Mouse (Mus musculus) MEL (cell line): Measurements from ENCODE around the gene Tulp1. TPM values are rescaled to one million over a fixed set of nuclear protein-coding genes. Genes with fewer than 3 reads are reported as not detected.
A peak's percentile ranks its signal among the peaks of the same experiment; 100 is the strongest.

Experiments used
- DNase-seq: peaks from one replicate; pipeline ENCODE4 v3.0.0; 2011; ENCODE audit warnings: low read depth, low spot score
- H3K27ac ChIP-seq: 2 replicates; pipeline ENCODE4 v1.5.1; 2012; ENCODE audit warnings: low read depth, mild to moderate bottlenecking, control low read depth, low read length, moderate library complexity; ENCODE audit not compliant: control insufficient read depth
- H3K27me3 ChIP-seq, 2 experiments: fragments of 150-350 bp in 1 of 2; sonication (generic) in 1 of 2; 2 replicates each; pipeline ENCODE4 v1.6.1; 2012; ENCODE audit warnings: low read length in 2 of 2, mild to moderate bottlenecking in 2 of 2, improper control_type of control experiment in 1 of 2, moderate library complexity in 1 of 2; ENCODE audit not compliant: insufficient read depth in 2 of 2, control insufficient read depth in 1 of 2
- H3K36me3 ChIP-seq, 2 experiments: 2 replicates each; pipeline ENCODE4 v1.6.1; 2012 to 2014; ENCODE audit warnings: low read length in 2 of 2, improper control_type of control experiment in 1 of 2, inconsistent platforms in 1 of 2, mild to moderate bottlenecking in 1 of 2; ENCODE audit not compliant: insufficient read depth in 2 of 2, control insufficient read depth in 1 of 2
- H3K4me1 ChIP-seq, 2 experiments: fragments of 150-350 bp in 1 of 2; sonication (generic) in 1 of 2; 2 replicates each; pipeline ENCODE4 v1.6.1; 2012; ENCODE audit warnings: low read length in 2 of 2, improper control_type of control experiment in 1 of 2, mild to moderate bottlenecking in 1 of 2; ENCODE audit not compliant: insufficient read depth in 2 of 2, control insufficient read depth in 1 of 2
- H3K4me3 ChIP-seq, 2 experiments: fragments of 150-350 bp in 1 of 2; sonication (generic) in 1 of 2; 2 replicates each; pipeline ENCODE4 v1.5.1; 2012; ENCODE audit warnings: low read depth in 2 of 2, low read length in 2 of 2, mild to moderate bottlenecking in 2 of 2, moderate library complexity in 2 of 2, control low read depth in 1 of 2, improper control_type of control experiment in 1 of 2; ENCODE audit not compliant: control insufficient read depth in 1 of 2, insufficient read depth in 1 of 2
- H3K79me2 ChIP-seq: 2 replicates; pipeline ENCODE4 v1.6.1; 2012; ENCODE audit warnings: mild to moderate bottlenecking, low read length, moderate library complexity; ENCODE audit not compliant: control insufficient read depth, poor library complexity, insufficient read depth
- H3K9ac ChIP-seq: 2 replicates; pipeline ENCODE4 v1.6.1; 2012; ENCODE audit warnings: low read depth, mild to moderate bottlenecking, control low read depth, low read length, moderate library complexity; ENCODE audit not compliant: control insufficient read depth, poor library complexity, severe bottlenecking
- H3K9me3 ChIP-seq: fragments of 150-350 bp; sonication (generic); replicated peaks from 2 replicates; pipeline ENCODE4 v1.6.1; 2012; ENCODE audit warnings: mild to moderate bottlenecking, low read length, improper control_type of control experiment, moderate library complexity; ENCODE audit not compliant: insufficient read depth
- CHD1 ChIP-seq: IDR thresholded peaks from 2 replicates; pipeline ENCODE4 v1.6.1; 2012; ENCODE audit warnings: low read depth, mild to moderate bottlenecking, inconsistent platforms, low read length, improper control_type of control experiment
- CHD2 ChIP-seq: IDR thresholded peaks from 2 replicates; pipeline ENCODE4 v1.6.1; 2011; ENCODE audit warnings: low read length, improper control_type of control experiment
- CTCF ChIP-seq, 3 experiments: IDR thresholded peaks in 2 of 3; conservative IDR thresholded peaks in 1 of 3; 2 replicates each; pipeline ENCODE4 v1.5.1; 2011 to 2012; ENCODE audit warnings: low read length in 3 of 3, low read depth in 2 of 3, mild to moderate bottlenecking in 2 of 3, improper control_type of control experiment in 1 of 3, inconsistent platforms in 1 of 3, mixed read lengths in 1 of 3, moderate library complexity in 1 of 3; ENCODE audit not compliant: control insufficient read depth in 1 of 3, insufficient read depth in 1 of 3, poor library complexity in 1 of 3, severe bottlenecking in 1 of 3
- E2F4 ChIP-seq: IDR thresholded peaks from 2 replicates; pipeline ENCODE4 v1.6.1; 2011; ENCODE audit warnings: low read depth, low read length, improper control_type of control experiment, borderline replicate concordance
- ELF1 ChIP-seq: IDR thresholded peaks from 2 replicates; pipeline ENCODE4 v1.6.1; 2014; ENCODE audit warnings: low read depth, mild to moderate bottlenecking, inconsistent platforms, low read length, improper control_type of control experiment, moderate library complexity
- EP300 ChIP-seq, 2 experiments: IDR thresholded peaks; 2 replicates each; pipeline ENCODE4 v1.6.1; 2011; ENCODE audit warnings: improper control_type of control experiment in 2 of 2, low read length in 2 of 2, low read depth in 1 of 2, mild to moderate bottlenecking in 1 of 2
- GABPA ChIP-seq: IDR thresholded peaks from 2 replicates; pipeline ENCODE4 v1.6.1; 2012; ENCODE audit warnings: low read depth, mild to moderate bottlenecking, inconsistent platforms, low read length, improper control_type of control experiment, moderate library complexity
- GATA1 ChIP-seq: IDR thresholded peaks from 2 replicates; pipeline ENCODE4 v1.6.1; 2011; ENCODE audit warnings: low read depth, low read length, improper control_type of control experiment
- HCFC1 ChIP-seq: IDR thresholded peaks from 2 replicates; pipeline ENCODE4 v1.6.1; 2012; ENCODE audit warnings: low read depth, mild to moderate bottlenecking, inconsistent platforms, low read length, improper control_type of control experiment, moderate library complexity
- JUND ChIP-seq: IDR thresholded peaks from 2 replicates; pipeline ENCODE4 v1.6.1; 2011; ENCODE audit warnings: low read depth, mild to moderate bottlenecking, improper control_type of control experiment, low read length
- KAT2A ChIP-seq: conservative IDR thresholded peaks from 2 replicates; pipeline ENCODE4 v1.6.1; 2012; ENCODE audit warnings: low read depth, low read length, improper control_type of control experiment, inconsistent platforms
- MAFK ChIP-seq: IDR thresholded peaks from 2 replicates; pipeline ENCODE4 v1.6.1; 2011; ENCODE audit warnings: low read depth, mild to moderate bottlenecking, low read length, improper control_type of control experiment, borderline replicate concordance
- MAX ChIP-seq: IDR thresholded peaks from 2 replicates; pipeline ENCODE4 v1.6.1; 2011; ENCODE audit warnings: low read length, improper control_type of control experiment
- MAZ ChIP-seq: IDR thresholded peaks from 2 replicates; pipeline ENCODE4 v1.6.1; 2012; ENCODE audit warnings: low read depth, mild to moderate bottlenecking, inconsistent platforms, low read length, improper control_type of control experiment
- MEF2A ChIP-seq: IDR thresholded peaks from 2 replicates; pipeline ENCODE4 v1.6.1; 2014; ENCODE audit warnings: low read depth, mild to moderate bottlenecking, inconsistent platforms, low read length, improper control_type of control experiment; ENCODE audit not compliant: poor library complexity, insufficient replicate concordance, severe bottlenecking; ENCODE audit errors: extremely low read depth
- MXI1 ChIP-seq: IDR thresholded peaks from 2 replicates; pipeline ENCODE4 v1.6.1; 2011; ENCODE audit warnings: mild to moderate bottlenecking, low read depth, low read length, improper control_type of control experiment
- MYB ChIP-seq: IDR thresholded peaks from 2 replicates; pipeline ENCODE4 v1.6.1; 2011; ENCODE audit warnings: mild to moderate bottlenecking, low read depth, low read length, improper control_type of control experiment
- MYC ChIP-seq: IDR thresholded peaks from 2 replicates; pipeline ENCODE4 v1.6.1; 2011; ENCODE audit warnings: low read depth, mild to moderate bottlenecking, low read length, improper control_type of control experiment, moderate library complexity
- NELFE ChIP-seq: IDR thresholded peaks from 2 replicates; pipeline ENCODE4 v1.6.1; 2011; ENCODE audit warnings: low read depth, low read length, improper control_type of control experiment
- POLR2A ChIP-seq, 2 experiments: IDR thresholded peaks; 2 replicates each; pipeline ENCODE4 v1.6.1; 2011 to 2012; ENCODE audit warnings: low read length in 2 of 2, mild to moderate bottlenecking in 2 of 2, control low read depth in 1 of 2, improper control_type of control experiment in 1 of 2, low read depth in 1 of 2, moderate library complexity in 1 of 2; ENCODE audit not compliant: control insufficient read depth in 1 of 2, insufficient read depth in 1 of 2, poor library complexity in 1 of 2
- POLR2AphosphoS2 ChIP-seq: IDR thresholded peaks from 2 replicates; pipeline ENCODE4 v1.6.1; 2011; ENCODE audit warnings: low read length, improper control_type of control experiment
- POLR2AphosphoS5 ChIP-seq: IDR thresholded peaks from 2 replicates; pipeline ENCODE4 v1.6.1; 2012; ENCODE audit warnings: low read depth, borderline replicate concordance, mild to moderate bottlenecking, inconsistent platforms, low read length, moderate library complexity, mixed read lengths
- RAD21 ChIP-seq: IDR thresholded peaks from 2 replicates; pipeline ENCODE4 v1.6.1; 2011; ENCODE audit warnings: mild to moderate bottlenecking, low read depth, low read length, improper control_type of control experiment
- RCOR1 ChIP-seq: IDR thresholded peaks from 2 replicates; pipeline ENCODE4 v1.6.1; 2012; ENCODE audit warnings: low read depth, mild to moderate bottlenecking, inconsistent platforms, low read length, improper control_type of control experiment
- SMC3 ChIP-seq: IDR thresholded peaks from 2 replicates; pipeline ENCODE4 v1.6.1; 2011; ENCODE audit warnings: low read depth, low read length, improper control_type of control experiment
- TBP ChIP-seq: IDR thresholded peaks from 2 replicates; pipeline ENCODE4 v1.8.0; 2011; ENCODE audit warnings: low read depth, low read length, improper control_type of control experiment
- TCF12 ChIP-seq: IDR thresholded peaks from 2 replicates; pipeline ENCODE4 v1.6.1; 2014; ENCODE audit warnings: low read depth, mild to moderate bottlenecking, inconsistent platforms, low read length, improper control_type of control experiment, moderate library complexity
- UBTF ChIP-seq: IDR thresholded peaks from 2 replicates; pipeline ENCODE4 v1.6.1; 2012; ENCODE audit warnings: low read depth, mild to moderate bottlenecking, inconsistent platforms, low read length, improper control_type of control experiment, moderate library complexity, borderline replicate concordance; ENCODE audit not compliant: insufficient read depth
- USF1 ChIP-seq: IDR thresholded peaks from 2 replicates; pipeline ENCODE4 v1.6.1; 2014; ENCODE audit warnings: low read depth, mild to moderate bottlenecking, inconsistent platforms, low read length, improper control_type of control experiment, moderate library complexity
- USF2 ChIP-seq, 2 experiments: IDR thresholded peaks; 2 replicates each; pipeline ENCODE4 v1.6.1; 2011 to 2012; ENCODE audit warnings: improper control_type of control experiment in 2 of 2, low read length in 2 of 2, borderline replicate concordance in 1 of 2, inconsistent platforms in 1 of 2, low read depth in 1 of 2, mild to moderate bottlenecking in 1 of 2; ENCODE audit not compliant: insufficient read depth in 1 of 2
- ZC3H11A ChIP-seq: IDR thresholded peaks from 2 replicates; pipeline ENCODE4 v1.6.1; 2012; ENCODE audit warnings: low read depth, mild to moderate bottlenecking, inconsistent platforms, low read length, improper control_type of control experiment
- ZKSCAN1 ChIP-seq: IDR thresholded peaks from 2 replicates; pipeline ENCODE4 v1.6.1; 2012; ENCODE audit warnings: low read depth, mild to moderate bottlenecking, inconsistent platforms, low read length, improper control_type of control experiment, moderate library complexity
- ZMIZ1 ChIP-seq: IDR thresholded peaks from 2 replicates; pipeline ENCODE4 v1.6.1; 2012; ENCODE audit warnings: low read depth, mild to moderate bottlenecking, inconsistent platforms, low read length, improper control_type of control experiment, moderate library complexity
- ZNF384 ChIP-seq: IDR thresholded peaks from 2 replicates; pipeline ENCODE4 v1.6.1; 2012; ENCODE audit warnings: low read depth, mild to moderate bottlenecking, inconsistent platforms, low read length, improper control_type of control experiment
- polyA plus RNA-seq, 2 experiments: library from polyadenylated mRNA; stranded (reverse) in 1 of 2; unstranded in 1 of 2; fragments of >175 nt in 1 of 2; fragments of >200 nt in 1 of 2; gene quantifications; 2 replicates each; pipeline versions ENCODE4 v1.2.1 to v1.2.4; 2012; ENCODE audit warnings: low replicate concordance in 2 of 2, low read depth in 1 of 2; ENCODE audit not compliant: insufficient read length in 2 of 2, insufficient read depth in 1 of 2, missing spikeins in 1 of 2
- total RNA-seq: library from RNA; depleted of rRNA; stranded (reverse); fragments of 300-350 nt; gene quantifications from 2 replicates; pipeline ENCODE4 v1.2.3, GENCODE M21; 2012

The Tulp1 gene
- total and polyA plus RNA-seq, 3 experiments = 0.23 to 2.4 TPM; not detected in 1

DNA sequence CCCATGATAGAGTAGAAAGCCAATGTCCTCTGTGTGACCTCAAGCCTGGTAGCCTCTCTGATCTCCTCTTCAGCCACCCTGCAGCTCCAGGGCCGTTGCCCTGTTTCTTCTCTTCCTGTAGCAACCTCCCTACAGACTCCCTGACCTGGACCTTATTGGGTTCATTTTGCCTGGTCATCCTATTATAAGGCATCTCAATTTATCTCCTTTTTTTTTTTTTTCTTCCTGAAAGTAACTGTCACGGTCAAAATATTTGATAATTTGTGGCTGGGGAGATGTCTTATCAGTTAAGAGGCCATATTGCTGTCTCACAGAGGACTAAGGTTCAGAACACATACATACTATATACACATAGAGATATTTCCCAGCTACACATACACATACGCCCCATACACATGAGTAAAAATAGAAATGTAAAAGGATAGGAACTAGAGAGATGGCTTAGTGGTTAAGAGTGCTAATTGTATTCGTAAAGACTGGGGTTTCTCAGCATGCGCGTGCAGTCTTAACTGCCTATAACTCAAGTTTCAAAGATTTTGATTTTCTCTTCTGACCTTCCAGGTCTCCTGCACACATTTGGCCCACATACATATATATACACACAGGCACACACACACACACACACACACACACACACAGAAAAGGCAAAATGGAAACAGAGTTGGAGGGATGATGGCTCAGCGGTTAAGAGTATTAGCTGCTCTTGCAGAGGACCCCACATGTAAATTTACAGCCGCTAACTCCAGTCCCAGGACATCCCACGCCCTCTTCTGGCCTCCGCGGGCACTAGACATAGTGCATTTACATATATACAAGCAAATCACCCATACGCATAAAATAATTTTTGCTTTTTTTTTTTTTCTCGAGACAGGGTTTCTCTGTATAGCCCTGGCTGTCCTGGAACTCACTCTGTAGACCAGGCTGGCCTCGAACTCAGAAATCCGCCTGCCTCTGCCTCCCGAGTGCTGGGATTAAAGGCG is 52.5 kb downstream of the Tulp1 start:
- Histone ChIP-seq H3K4me1 (peaks cover 7 to 24% of the 10 kb centered on the region in 2 experiments), H3K27me3 (no peaks in the 10 kb centered on the region), H3K27ac (peak overlapping the region; percentile 93), H3K9ac (peak overlapping the region; percentile 76), H3K4me3 (peak overlapping the region; percentile 49 to 58), H3K36me3 (peaks cover 0 to 18% of the 10 kb centered on the region in 2 experiments; a peak in 2 of 4 replicates), H3K79me2 (peaks cover 17% of the 10 kb centered on the region), H3K9me3 (no peaks in the 10 kb centered on the region)
- DNase-seq = peak; percentile 90
- TF ChIP-seq TBP (no peak), MAFK (peak; percentile 17; the same call in 1 of the 2 replicates), EP300 (IDR thresholded peaks at IDR 0.05; ENCODE audit: low read depth in 1 of 2, low read length in 2 of 2) (peak; percentile 82 to 84), RCOR1 (no peak), JUND (no peak), MAX (no peak; the same call in 1 of the 2 replicates), MEF2A (no peak), CHD1 (no peak; the same call in 1 of the 2 replicates), POLR2AphosphoS2 (peak; percentile 40; the same call in 1 of the 2 replicates), CHD2 (no peak), GATA1 (peak; percentile 85), MAZ (no peak), TCF12 (peak; percentile 36; the same call in 1 of the 2 replicates), HCFC1 (peak; percentile 50), MYB (peak; percentile 67), KAT2A (no peak), ELF1 (no peak), USF2 (IDR thresholded peaks at IDR 0.05; ENCODE audit: borderline replicate concordance in 1 of 2, insufficient read depth in 1 of 2, low read depth in 1 of 2, low read length in 2 of 2) (no peak), UBTF (no peak), ZC3H11A (no peak), ZNF384 (peak; percentile 94), POLR2AphosphoS5 (no peak), CTCF (IDR thresholded peaks at IDR 0.05 in 2 of 3, conservative IDR thresholded peaks at IDR 0.05 in 1 of 3; ENCODE audit: control insufficient read depth in 1 of 3, insufficient read depth in 1 of 3, low read depth in 2 of 3, low read length in 3 of 3, poor library complexity in 1 of 3, severe bottlenecking in 1 of 3) (peak; percentile 14 to 60 (median 51); a peak in 4 of 6 replicates), NELFE (peak; percentile 42; the same call in 1 of the 2 replicates), ZKSCAN1 (no peak), ZMIZ1 (peak; percentile 36; the same call in 1 of the 2 replicates), POLR2A (IDR thresholded peaks at IDR 0.05; ENCODE audit: control insufficient read depth in 1 of 2, insufficient read depth in 1 of 2, low read depth in 1 of 2, low read length in 2 of 2, poor library complexity in 1 of 2) (peak; percentile 23 to 57; a peak in 2 of 4 replicates), SMC3 (peak; percentile 28; the same call in 1 of the 2 replicates), MYC (no peak; the same call in 1 of the 2 replicates), GABPA (peak; percentile 51; the same call in 1 of the 2 replicates), MXI1 (peak; percentile 49; the same call in 1 of the 2 replicates), USF1 (no peak), RAD21 (peak; percentile 18), E2F4 (no peak)
